Mouse (Mus musculus) liver, adult 2 months (tissue): ENCODE measurements around the gene Hnrnpd.

Experiments
- CTCF ChIP-seq: fragments of 200-500 bp; IDR thresholded peaks from 2 replicates; pipeline ENCODE4 v1.5.1; 2011; ENCODE audit warnings: low read depth, low read length, control low read depth
- POLR2A ChIP-seq: fragments of 200-500 bp; IDR thresholded peaks from 2 replicates; pipeline ENCODE4 v1.6.1; 2011; ENCODE audit warnings: low read length, control low read depth; ENCODE audit not compliant: insufficient read depth; ENCODE audit errors: extremely low read depth

- no peak for TF ChIP-seq POLR2A
- TF ChIP-seq CTCF: no peak
Observed at GRCm38 (mm10) chr5:100012599-100012998, 33.9 kb upstream of the Hnrnpd start.
